Mouse (Mus musculus): Measurements from ENCODE around the gene Olfr638.
"Not testable (repeated sequence)": the region's sequence is repeated elsewhere in the genome, so short reads cannot be mapped to it uniquely, and the experiment has no call there.

Gene Olfr638

DNA sequence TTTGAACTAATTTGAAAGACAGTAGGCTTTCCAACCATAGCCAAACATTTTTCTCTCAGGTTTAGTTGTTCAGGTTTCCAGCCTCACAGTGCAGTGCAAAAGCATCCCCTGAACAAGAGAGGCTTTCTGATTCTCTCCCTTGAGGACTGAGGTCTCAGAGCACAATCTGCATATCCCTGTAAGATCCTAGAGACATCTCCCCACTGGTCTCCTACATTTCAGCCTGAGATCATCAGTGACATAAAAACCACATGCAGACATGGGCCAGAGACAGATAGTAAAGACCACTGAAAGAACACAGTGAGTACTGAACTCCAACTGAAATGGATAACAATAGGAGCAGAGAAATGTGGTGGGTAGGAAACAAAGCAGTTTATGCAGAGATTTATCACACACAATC lies at the start of gene Olfr638:
Gene Olfr638 (plus strand): TSS at position 301 of the 400 bp plus-strand sequence.
- no peak for DNase-seq

DNA sequence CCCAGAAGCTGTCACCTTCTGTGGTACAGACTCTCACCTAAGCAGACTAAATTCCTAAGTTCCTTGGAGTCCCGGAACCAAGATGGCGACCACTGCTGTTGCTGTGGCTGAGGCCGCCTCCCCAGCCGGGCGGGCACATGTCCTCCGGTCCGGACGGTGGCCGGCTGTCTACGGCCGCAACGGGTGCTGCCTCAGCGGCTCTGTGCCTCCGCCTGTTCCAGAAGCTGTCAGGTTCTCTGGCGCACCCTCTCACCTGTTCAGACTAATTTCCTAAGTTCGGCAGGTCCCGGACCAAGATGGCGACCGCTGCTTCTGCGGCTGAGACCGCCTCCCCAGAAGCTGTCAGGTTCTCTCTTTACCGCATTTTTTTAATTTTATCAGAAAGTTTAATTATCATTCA lies 31.7 kb upstream of the Olfr638 start:
- not testable (repeated sequence) for DNase-seq

DNA sequence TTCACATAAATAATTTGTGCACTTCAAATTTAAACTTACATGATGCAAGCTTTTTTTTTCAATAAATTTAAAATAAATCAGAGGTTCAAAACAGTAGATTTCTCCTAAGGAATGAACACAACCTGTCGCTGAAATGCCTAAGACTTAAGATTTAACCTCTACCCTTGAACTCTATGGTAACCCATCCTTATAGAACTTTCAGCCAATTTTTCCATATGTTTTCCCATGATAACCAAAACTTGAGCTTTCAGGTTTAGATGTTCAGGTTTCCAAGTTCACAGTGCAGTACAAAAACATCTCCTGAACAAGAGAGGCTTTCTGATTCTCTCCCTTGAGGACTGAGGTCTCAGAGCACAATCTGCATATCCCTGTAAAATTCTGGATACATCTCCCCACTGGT lies 27.7 kb upstream of the Olfr638 start, which contains the start of gene Olfr635:
Gene Olfr635 (plus strand): TSS at position 301 of the 400 bp plus-strand sequence.
- DNase-seq, result no peak

DNA sequence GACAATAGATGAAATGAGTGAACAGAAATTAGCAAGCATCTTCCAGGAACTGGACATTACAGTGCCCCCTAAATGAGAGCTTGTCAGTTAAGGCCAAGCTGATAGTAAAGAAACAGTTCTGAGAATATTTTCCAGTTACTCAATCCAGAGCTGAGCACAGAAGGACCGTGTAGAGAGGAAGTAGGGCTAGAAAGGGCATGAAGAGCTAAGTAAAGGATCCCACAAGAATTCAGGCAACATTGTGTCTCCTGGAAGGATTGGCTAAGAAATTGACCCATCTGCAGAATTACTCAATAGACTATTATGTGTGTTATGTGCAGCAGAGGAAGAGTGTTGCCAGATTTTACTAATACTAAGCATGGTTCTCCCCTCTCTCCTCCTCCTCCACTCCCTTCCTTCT lies 26.8 kb upstream of the Olfr638 start:
- no peak for DNase-seq

DNA sequence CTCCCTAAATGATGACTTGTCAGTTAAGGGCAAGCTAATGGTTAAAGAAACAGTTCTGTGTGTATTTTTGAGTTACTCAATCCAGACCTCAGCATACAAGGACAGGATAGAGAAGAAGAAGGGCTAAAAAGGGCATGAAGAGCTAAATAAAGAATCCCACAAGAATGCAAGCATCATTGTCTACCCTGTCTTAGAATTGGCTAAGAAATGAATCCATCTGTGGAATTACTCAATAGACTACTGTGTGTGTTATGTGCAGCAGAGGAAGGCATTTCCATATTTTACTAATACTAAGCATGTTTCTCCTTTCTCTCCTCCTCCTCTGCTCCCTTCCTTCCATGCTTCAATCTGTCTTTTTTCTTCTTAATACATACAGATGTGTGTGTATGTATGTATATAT lies 578 bp downstream of the Olfr638 start:
- DNase-seq, result no peak

DNA sequence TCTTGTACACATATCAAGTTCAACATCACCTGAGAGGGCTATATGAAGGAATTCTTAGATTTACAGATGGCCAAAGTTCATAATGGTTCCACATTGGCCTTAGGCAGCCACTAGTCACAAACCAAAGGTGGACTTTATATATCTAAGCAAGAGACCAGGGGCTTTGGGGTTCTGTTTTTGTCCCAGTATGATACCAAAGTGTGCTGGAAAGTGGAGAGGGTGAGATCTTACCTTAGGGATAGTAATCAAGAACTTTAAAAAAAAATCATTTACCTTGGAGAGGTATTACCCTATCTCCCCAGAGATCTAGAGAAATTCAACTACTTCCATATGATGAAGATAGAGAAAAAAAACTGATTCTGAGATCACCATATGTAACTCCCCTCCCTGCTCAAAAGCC lies 18.7 kb downstream of the Olfr638 start, which contains the start of gene Olfr639:
Gene Olfr639 (minus strand): TSS at position 101 of the 400 bp plus-strand sequence.
- DNase-seq, result no peak

DNA sequence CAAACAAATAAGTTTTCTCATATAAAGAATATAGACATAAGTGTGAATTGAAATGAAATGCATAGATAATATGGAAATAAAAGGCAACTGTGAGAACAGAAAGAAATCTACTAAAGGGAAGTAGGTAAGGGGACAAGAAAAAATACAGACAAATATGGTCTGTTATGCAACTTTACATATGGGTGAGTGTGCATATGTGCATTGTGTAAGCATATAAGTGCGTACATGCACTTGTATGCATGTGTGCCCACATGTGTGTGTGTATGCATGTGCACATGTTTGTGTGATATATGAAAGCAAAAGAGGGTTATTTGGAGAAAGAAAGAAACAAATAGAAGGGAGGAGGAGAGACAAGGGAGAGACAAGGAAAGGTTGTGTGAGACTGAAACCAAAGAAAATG lies 20.4 kb downstream of the Olfr638 start:
- no peak for DNase-seq

DNA sequence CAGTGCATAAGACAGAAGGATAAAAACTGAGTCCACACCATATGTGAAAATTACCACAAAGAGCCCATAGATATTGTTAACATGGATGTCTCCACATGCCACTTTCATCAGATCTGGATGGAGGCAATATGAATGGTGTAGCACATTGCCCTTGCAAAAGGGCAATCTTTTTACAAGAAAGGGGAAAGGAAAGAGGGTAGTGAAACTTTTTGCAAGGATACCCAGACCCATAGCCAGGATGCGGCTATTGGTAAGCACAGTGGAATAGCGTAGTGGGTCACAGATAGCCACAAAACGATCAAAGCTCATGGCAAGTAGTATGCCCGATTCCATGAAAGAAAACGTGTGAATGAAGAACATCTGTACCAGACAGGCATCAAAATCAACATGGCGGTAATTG lies 23.1 kb downstream of the Olfr638 start:
- DNase-seq, result no peak

DNA sequence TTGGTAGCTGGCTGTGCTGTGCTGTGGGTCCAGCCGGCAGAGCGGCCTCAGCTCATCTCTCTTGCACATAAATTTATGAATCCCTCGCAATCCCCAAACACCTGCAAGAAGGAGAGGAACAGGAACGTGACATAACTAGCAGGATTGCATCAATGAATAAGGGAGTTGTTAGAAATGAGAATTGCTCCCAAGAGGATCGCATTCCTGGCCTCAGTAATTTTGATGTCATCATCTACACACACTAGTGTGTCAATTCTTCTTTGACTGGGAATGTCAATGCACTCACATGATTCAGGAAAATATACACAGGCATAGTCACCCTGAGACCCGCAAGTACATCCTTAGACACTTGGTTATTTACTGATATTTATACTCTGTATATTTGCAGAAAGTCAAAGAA lies 26.9 kb downstream of the Olfr638 start, which contains the start of gene Olfr640:
Gene Olfr640 (minus strand): TSS at position 101 of the 400 bp plus-strand sequence.
- no peak for DNase-seq

DNA sequence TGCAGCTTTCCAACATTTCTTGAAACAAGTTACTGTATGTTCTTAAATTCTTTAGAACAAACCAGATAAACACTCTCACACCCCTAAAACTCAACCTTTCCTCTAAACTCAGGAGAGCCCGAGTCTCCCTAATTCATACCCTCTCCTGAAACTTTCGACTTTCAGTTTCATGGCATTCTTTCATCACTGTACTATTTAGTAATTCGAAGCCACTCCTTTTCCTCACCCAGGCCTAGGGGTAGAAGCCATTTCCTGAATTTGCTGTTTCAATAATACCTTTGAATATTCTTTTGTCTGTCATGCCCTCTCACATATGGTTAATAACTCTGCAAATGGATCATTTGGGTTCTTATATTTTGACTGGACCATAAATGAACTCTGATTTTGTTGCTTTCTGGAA lies 28.4 kb downstream of the Olfr638 start:
- no peak for DNase-seq

DNA sequence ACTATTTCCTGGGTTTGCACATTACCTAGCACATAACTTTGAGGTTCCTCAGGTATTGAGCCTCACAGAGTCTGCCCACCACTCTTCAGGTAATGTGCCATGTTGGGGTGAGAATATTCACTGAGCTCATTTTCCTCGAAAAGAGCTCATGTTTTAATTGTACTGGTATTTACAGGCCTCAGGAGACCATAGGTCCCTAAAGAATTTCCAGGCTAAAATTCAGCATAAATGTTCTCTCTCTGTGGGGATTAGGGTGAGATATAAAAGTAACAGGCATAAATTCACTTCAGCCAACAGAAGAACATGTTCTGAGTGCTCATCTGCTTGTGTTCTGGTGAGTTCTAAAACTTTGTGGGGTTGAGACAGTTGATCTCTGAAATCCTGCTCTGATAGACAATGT lies 36.6 kb downstream of the Olfr638 start, which contains the start of gene Olfr641:
Gene Olfr641 (plus strand): TSS at position 301 of the 400 bp plus-strand sequence.
- no peak for DNase-seq

DNA sequence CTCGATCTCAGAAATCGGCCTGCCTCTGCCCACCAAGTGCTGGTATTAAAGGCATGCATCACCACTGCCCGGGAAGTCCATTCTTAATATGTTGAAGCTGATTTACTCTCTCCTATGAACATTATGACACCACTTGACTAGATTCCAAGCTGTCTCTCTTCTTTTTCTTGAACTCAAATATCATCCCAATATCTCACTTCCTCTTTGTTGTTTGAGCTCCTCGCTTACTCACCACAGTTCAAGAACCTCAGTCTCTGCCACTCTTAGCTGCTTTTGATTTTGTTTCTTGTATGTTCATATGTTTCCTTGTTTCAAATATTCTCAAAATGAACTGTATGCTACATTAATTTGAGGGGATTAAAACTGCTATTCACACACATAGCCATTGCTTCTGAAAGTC lies 52.2 kb downstream of the Olfr638 start:
- no peak for DNase-seq

DNA sequence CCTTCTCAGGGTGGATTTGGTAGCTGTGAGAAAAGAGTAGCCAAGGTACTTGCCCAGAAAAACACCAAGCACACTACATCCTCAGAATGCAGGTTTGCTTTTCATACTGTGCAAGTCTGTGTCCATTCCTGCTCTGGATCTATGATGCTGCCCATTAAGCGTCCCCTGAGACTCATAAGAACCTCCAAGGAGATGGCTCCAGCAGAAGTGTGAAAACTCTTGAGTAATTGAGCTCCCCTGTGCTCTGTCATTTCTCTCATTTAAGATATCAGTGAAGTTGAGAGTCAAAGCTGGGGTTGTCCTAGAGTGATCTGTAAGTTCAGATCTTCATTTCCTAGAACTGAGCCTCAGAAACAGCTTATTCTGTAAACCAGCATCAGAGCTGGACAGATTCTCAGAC lies 54.0 kb downstream of the Olfr638 start, which contains the start of gene Olfr642:
Gene Olfr642 (minus strand): TSS at position 101 of the 400 bp plus-strand sequence.
- DNase-seq, result no peak
